Mouse (Mus musculus) layer of hippocampus, adult 2 months (tissue): ENCODE data around the gene Rap1gap2. TPM values are rescaled to one million over a fixed set of nuclear protein-coding genes. Genes with fewer than 3 reads are reported as not detected.

Experiments used
- DNase-seq, 2 experiments: peaks; one replicate each; pipeline ENCODE4 v3.0.0; 2022; ENCODE audit warnings: low spot score in 2 of 2
- H3K27ac ChIP-seq: fragments of 200-600 bp; 2 replicates; pipeline ENCODE4 v1.8.1; 2022
- H3K4me3 ChIP-seq: fragments of 200-600 bp; 2 replicates; pipeline ENCODE4 v1.8.1; 2022; ENCODE audit warnings: mild to moderate bottlenecking
- CTCF ChIP-seq: fragments of 200-600 bp; conservative IDR thresholded peaks from 2 replicates; pipeline ENCODE4 v1.8.1; 2022; ENCODE audit warnings: antibody characterized with exemption, mild to moderate bottlenecking, moderate library complexity
- total RNA-seq, 2 experiments: library from RNA; stranded (reverse); gene quantifications; 2 replicates each; pipeline ENCODE4 v1.2.3; 2021

Gene Rap1gap2
- total RNA-seq, 2 experiments from 2014 or later: 129 to 135 TPM

DNA sequence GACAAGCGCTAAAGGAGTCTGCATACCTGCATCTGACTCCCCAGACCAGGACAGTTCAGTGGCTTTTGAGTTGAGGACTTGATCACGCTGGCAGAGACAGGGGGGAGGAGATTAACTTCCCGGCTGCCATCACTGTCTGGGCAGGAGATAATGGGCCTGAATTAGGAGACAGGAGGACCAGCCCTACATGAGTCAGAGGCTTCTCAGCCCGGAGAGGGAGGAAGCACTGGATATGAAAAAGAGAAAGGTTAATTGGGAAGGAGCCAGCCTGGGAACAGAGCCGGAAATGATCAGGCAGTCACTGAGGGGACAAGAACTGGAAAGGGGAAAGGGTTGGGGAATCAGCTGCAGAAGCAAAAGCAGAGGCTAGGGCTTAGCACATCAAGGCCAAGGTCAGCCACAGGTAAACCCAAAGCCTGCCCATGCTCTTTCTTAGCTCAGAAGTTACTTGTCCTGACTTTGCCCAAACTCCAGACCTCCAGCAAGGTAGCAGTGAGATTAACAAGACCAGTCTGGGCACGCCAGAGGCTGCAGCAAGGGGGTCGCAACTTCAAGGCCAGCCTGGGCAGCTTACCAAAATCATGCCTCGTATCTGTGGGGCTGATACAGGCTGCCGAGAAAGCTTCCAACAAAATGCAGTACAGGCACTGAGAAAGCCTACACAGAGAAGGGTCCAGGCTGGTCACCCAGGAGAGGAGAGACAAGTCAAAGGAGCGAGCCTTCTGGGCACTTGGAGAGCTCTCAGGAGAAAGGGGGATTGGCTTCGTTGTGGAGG lies 53.1 kb downstream of the Rap1gap2 start:
- DNase-seq: no peak
- H3K4me3 ChIP-seq: no peak overlapping the region
- H3K27ac ChIP-seq: 0 out of 2 replicates have a peak overlapping the region, but pooled peaks have one; percentile 18
- no peak for TF ChIP-seq CTCF

DNA sequence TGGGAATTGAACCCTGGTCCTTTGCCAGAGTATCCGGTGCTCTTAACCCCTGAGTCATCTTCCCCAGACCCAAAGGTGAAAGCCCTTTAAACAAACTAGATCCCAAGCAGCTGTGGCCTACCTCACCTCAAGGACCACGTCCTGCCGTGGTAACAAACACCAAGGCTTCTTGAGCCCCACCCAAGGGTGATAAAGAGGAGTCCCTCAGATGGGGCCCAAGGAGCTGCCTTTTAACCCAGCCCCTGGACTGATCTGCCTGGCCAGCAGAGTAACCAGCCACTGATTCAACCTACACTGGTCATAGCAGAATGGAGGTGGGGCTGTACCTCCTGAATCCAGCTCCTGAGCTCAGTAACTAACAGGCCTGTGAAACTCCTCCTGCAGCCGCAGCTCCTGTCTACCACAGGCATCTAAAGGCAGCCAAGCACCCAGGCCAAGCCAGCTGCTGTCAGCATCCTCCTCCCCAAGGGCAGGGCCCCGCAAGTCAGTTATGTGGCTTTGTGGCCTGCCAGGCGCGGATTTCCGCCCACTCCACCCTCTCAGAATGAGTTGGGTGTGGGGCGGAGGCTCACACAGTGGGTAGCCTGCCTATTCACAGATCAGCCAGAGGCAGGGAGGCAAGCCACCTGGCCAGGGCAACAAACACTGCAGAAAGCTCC lies 54.9 kb downstream of the Rap1gap2 start:
- no peak for DNase-seq
- H3K27ac ChIP-seq: peak overlapping the region; percentile 46; the same call in 1 of the 2 replicates
- TF ChIP-seq CTCF: no peak
- no peak overlapping the region for H3K4me3 ChIP-seq

DNA sequence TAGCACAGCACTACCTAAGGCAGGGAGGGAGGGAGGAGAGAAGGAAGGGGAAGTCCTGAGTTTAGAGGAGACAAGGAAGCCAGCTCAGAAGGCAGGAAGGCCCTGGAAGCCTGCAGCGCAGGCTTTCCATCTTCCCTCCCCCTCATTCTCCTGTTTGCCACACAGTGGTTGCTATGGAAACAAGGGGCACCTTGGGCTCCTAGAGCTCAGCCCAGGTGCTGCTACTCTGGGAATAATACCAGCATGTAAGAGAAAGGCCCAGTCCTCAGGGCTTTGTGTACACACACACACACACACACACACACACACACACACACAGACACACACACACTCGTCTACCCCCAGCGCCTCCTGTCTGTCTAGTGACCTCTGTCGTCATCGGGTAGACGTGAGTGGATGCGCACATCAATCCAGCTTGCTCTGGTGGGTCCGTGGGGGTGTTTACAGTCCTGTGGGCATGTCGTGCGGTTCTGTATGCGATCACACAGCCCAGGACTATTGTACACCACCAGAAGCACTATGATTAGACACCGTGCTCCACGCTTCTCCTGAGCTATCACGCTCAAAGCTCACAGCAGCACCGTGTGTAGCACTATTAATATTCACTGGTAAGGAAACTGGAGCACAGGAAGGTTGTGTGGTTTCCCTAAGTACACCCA lies 55.9 kb downstream of the Rap1gap2 start:
- no peak for TF ChIP-seq CTCF
- peak overlapping the region; percentile 51 for H3K27ac ChIP-seq
- no peak for DNase-seq
- no peak overlapping the region for H3K4me3 ChIP-seq

DNA sequence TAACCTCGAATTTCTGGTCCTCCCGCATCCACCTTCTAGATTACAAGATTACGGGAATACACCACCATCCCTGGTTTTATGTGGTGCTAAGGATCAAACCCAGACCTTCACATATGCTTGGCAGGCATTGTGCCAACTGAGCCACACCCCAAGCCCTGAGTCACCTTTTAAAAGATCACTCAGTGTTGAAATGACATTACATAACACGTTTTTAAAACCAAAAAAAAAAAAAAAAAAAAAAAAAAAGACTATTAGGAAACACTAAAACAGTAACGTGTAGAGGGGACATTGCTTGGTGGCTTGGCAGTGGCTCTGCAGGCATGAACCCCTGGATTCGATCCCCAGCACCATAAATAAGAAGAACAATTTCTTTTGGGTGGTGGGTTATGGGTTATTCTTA lies 59.1 kb downstream of the Rap1gap2 start:
- H3K4me3 ChIP-seq: no peak overlapping the region
- peak overlapping the region; percentile 54; the same call in 1 of the 2 replicates for H3K27ac ChIP-seq
- DNase-seq: no peak
- TF ChIP-seq CTCF: no peak

DNA sequence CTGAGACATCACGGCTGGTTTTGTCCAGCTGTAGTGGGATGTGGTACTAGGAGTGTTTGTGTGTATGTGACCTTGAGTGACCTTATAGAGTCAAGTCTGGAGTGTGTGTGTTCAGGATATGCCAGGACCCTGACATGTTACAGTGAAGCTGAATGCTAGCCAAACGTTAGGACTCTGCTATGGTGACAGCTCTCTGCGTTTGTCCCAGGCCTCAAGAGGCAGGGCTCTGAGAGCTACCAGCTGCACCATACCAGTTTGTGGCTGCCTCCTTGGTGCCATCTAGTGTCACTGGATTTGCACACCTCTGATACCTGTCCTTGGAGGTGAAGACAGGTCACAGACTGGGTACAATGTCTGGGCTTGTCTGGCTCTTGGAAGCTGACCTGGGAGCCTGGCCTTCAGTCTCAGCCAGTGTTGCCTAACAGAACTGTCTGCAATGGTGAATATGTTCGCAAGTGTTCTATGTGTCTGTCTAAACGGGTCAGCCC lies 60.1 kb downstream of the Rap1gap2 start:
- no peak for DNase-seq
- Histone ChIP-seq H3K4me3 (no peak overlapping the region), H3K27ac (no peak overlapping the region)
- no peak for TF ChIP-seq CTCF

DNA sequence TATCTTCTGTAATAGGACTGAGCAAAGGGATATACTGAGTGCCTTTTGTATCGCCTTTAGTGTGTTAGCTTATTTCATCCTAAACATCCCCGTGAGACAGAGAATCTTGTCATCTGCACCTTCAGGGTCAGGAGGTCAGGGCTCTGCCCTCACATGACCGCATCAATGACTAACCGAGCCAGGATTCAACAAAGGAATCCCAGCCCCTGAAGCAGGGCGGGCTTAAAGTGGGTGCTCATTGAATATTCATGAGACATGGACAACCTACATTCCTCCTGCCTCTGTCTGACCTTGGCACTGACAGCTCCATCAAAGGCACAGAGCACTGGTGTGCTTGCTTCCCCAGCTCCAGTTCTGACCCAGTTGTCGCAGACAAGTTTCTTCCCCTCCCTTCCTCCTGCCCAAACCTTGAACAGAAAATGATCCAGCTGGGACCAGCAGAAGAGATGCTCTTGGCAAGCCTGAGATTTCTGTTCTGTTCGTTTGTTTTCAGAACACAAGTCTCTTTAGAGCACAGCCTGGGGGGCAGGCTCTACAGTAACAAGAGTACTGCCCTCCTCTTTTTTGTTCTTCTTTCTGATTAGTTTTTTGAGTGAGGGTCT lies 61.8 kb downstream of the Rap1gap2 start:
- Histone ChIP-seq H3K4me3 (no peak overlapping the region), H3K27ac (peak overlapping the region; percentile 46)
- no peak for TF ChIP-seq CTCF
- DNase-seq: no peak

DNA sequence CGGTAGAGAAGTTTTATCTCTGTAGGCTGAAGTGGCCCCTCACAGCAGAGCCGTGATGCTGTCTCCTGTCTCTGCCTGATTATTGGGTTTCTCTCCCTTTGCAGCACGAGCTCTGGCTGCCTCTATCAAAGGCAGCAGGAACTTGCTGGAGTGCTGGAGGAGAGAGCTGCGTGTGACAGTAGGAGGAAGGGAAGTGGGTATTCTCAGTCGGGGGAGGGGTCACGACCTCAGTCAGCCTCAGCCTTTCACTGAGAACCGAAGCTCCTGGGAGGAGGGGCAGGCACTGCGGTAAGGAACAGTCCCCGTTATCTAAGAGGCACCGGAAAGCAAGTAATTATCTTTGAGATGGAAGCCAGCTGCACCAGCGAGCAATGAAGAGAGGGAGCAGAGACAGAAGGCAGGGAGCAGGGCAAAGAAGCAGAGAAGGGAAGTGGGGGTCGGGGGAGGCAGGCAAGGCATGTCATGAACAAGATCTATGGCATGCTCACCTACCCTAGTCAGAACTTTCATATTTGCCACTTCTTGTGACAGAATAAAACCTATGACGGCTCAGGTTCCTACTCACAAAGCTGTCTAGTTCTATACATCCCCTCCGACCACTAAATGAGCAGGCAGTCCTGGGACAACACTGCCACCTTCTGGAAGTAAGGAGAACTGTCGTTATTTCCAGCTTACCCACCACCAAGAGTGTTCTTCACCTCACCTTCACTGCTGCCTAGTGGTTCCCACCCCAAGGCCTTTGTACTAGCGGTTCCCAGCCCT lies 63.6 kb downstream of the Rap1gap2 start:
- TF ChIP-seq CTCF: peak; percentile 96
- DNase-seq: peak; percentile 50 to 58
- H3K4me3 ChIP-seq: peak overlapping the region; percentile 53
- H3K27ac ChIP-seq: peak overlapping the region; percentile 86

DNA sequence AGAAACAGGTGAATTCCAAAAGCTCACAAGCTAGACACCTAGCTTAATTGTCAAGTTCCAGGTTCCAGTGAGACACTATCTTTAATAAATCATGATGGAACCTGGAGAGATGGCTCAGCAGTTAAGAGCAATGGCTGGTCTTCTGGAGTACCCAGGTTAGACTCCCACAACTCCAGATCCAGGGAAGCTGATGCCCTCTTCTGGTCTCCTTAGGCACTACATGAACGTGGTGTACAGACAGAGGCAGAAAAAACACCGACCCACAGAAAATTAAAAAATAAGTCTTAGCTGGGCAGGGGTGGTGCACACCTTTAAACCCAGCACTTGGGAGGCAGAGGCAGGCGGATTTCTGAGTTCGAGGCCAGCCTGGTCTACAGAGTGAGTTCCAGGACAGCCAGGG lies 64.5 kb downstream of the Rap1gap2 start:
- DNase-seq: peak; percentile 44 to 58
- H3K27ac ChIP-seq: no peak overlapping the region
- TF ChIP-seq CTCF: peak; percentile 79
- H3K4me3 ChIP-seq: no peak overlapping the region

DNA sequence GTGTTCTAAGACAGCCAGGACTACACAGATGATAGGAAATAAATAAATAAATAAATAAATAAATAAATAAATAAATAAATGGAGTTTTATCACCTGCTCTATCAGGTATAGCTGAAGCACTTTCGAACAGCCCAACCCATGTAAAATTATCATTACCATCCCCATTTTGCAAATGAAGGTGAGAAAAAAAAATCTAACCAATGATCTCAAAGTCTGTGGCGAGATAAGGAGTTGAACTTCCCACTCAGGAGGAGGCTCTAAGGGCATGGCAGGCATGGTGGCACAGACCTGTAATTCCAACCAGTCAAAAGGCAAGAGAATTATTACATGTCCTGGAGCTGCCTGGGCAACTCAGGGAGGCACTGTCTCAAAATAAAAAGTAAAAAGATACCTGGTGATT lies 65.2 kb downstream of the Rap1gap2 start:
- no peak for TF ChIP-seq CTCF
- Histone ChIP-seq H3K27ac (no peak overlapping the region), H3K4me3 (no peak overlapping the region)
- no peak for DNase-seq

DNA sequence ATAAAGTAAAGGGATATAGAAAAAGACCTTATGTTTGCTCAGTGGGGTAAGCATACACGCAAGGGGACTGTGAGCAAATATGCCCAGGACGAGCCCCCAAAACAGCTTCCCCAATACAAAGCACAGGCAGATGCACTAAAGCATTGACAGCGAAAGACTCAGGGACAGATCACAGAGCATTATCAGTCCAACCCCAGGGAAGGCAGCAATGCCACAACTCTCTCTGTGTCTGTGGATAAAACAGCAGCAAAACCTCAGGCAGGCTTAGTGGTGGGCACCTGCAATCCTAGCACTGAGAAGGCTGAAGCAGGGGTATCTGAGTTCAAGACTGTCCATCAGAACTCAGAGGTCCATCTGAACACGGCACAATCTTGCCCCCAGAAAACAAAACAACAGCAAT lies 73.4 kb downstream of the Rap1gap2 start:
- Histone ChIP-seq H3K27ac (no peak overlapping the region), H3K4me3 (no peak overlapping the region)
- no peak for TF ChIP-seq CTCF
- no peak for DNase-seq

DNA sequence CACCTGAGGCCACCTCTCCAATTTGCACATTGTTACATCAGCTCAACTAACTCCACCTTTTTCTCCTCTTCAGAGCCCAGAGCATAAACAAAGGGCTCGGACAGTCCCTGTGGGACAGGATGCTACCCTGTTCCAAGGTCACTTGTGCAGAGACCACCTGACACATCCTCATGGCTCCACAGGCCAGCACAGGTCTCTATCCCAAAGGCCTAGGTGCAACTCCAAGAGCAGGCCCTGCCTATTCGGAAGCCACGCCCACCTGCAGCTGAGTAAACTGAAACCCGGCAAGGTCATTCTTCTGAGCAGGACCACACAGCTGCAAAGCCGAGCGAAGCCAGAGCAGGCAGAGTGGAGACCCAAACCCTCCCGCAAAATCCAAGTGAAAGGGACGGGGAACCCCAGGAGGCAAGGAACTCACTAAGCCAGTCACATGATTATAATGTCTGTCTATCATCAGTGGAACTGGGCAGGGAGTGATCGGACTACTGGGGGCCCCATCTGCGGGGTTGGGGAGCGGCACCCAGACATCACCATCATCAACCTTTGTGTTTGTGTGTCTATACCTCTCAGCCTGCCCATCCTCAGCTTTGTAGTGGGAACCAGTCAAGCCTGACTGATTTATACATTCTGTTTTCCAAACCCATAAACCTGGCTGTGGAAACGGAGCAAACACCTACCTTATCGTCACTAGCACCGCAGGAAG lies 74.4 kb downstream of the Rap1gap2 start:
- TF ChIP-seq CTCF: no peak
- Histone ChIP-seq H3K27ac (no peak overlapping the region), H3K4me3 (no peak overlapping the region)
- no peak for DNase-seq

DNA sequence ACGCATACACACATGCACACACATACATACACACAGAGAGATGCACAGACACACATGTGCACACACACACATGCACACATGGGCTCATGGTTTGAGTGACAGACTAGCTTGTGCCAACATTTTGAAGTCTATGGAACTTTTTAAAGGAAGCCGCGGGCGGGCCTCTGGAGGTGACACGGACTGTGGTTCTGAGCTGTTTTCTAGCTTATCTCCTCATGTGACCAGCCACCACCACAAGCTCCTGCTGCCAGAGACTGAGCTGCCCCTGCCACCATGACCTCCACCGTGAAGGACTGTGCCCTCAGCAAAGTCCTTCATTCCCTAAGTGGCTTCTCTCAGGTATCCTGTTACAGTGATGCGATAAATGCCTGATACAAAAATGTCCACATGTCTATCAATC lies 76.3 kb downstream of the Rap1gap2 start:
- TF ChIP-seq CTCF: no peak
- Histone ChIP-seq H3K27ac (no peak overlapping the region), H3K4me3 (no peak overlapping the region)
- DNase-seq: no peak
